Mouse (Mus musculus) hindbrain, embryonic 12.5 days (tissue): Measurements from ENCODE around the gene Mypop. TPM values are rescaled to one million over a fixed set of nuclear protein-coding genes. Genes with fewer than 3 reads are reported as not detected.
A peak's percentile ranks its signal among the peaks of the same experiment; 100 is the strongest.

ENCODE experiments used
- ATAC-seq: fragments of 200-750 bp; cut with Nextera tagmentation; 2 replicates; pipeline ENCODE4 v1.8.0; 2017; ENCODE audit warnings: moderate TSS enrichment; ENCODE audit not compliant: low FRiP score
- H3K27ac ChIP-seq: fragments of 300-500 bp; sonication (generic); 2 replicates; pipeline ENCODE4 v1.5.1; 2016; ENCODE audit warnings: mild to moderate bottlenecking
- H3K27me3 ChIP-seq: fragments of 300-500 bp; sonication (generic); 2 replicates; pipeline ENCODE4 v1.6.1; 2016; ENCODE audit warnings: mild to moderate bottlenecking
- H3K36me3 ChIP-seq: fragments of 300-500 bp; sonication (generic); 2 replicates; pipeline ENCODE4 v1.6.1; 2016; ENCODE audit warnings: mild to moderate bottlenecking
- H3K4me1 ChIP-seq: fragments of 300-500 bp; sonication (generic); 2 replicates; pipeline ENCODE4 v1.6.1; 2016
- H3K4me2 ChIP-seq: fragments of 300-500 bp; sonication (generic); replicated peaks from 2 replicates; pipeline ENCODE4 v1.6.1; 2016; ENCODE audit warnings: mild to moderate bottlenecking
- H3K4me3 ChIP-seq: fragments of 300-500 bp; sonication (generic); 2 replicates; pipeline ENCODE4 v1.5.1; 2016; ENCODE audit warnings: mild to moderate bottlenecking
- H3K9ac ChIP-seq: fragments of 300-500 bp; sonication (generic); 2 replicates; pipeline ENCODE4 v1.6.1; 2016; ENCODE audit warnings: mild to moderate bottlenecking, moderate library complexity
- H3K9me3 ChIP-seq: fragments of 300-500 bp; sonication (generic); replicated peaks from 2 replicates; pipeline ENCODE4 v1.6.1; 2016; ENCODE audit warnings: mild to moderate bottlenecking
- WGBS: fragments of 180-500 bp; shearing (Covaris S2); methylation state at CpG from one replicate; pipeline ENCODE4 v1.1.7; 2016; 5-methylcytosine and 5-hydroxymethylcytosine counted together
- polyA plus RNA-seq: library from polyadenylated mRNA; unstranded; fragments of >200 nt; fragmentation: Nextera tagmentation; extraction: Ambion mirVana; gene quantifications from 2 replicates; pipeline ENCODE4 v1.2.1, GENCODE M21; 2016

Gene Mypop
- polyA plus RNA-seq, 1 experiment from 2014 or later, result 6.9 TPM

DNA sequence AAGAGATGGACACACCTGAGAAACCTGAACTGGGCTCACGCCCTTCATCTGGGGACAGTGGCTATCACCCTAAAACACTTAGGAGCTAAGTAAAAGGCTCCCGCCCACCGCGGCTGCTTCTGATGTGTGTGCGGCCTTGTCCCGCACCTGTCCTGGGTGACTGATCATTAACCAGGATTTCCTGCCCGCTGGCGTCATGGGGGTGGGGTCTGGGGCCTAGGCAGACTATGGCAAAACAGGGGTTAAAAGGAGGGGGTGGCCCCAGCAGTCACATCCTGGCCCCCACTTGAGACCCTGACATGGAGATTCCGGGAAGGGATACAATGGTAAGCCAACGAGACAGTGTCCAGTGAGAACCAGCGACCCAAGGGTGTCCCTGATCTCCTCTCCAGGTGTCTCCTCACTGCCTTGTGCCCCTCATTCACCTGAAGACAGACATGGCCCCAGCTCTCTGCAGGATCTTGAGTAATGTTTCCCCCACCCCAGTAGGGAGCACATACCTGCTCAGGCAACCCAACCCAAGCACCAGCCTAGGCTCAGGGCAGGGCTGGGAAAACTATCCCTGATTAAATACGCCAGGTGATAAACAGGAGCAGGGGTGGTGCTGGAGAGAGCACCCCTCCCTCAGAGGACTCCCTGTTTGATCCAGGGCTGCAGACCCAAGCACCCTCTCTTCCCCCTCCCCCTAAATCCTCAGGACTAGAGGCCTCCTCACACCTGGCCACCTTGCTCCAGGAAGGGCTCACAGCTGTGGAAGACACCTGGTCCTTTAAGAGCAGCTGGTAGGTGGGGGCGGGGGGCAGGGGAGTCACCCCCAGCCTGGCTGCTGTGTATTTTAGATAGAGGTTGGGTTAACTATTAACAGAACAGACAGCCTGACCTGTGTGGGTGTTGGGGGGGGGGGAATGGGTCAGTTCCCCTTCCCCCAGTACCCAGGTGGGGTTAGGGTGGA is 16.3 kb downstream of the Mypop start:
- ATAC-seq, result no peak

DNA sequence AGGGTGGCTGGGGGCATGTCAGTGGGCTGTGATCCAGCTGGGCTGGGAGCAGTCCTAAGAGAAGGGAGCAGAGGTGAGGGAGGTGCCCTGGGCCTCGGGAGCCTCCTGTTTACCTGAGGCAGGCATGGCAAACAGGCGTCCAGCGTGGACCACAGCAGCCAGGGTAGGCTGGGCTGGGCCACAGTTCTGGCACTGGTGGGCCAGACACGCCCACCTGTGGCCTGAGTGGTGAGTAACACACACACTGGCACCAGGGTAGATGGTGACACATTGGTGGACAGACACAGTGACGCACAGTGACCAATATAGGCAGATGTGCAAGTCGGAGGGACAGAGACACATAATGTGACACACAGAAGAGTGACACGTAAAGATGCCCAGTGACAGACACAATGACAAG is 19.5 kb downstream of the Mypop start:
- WGBS, result 87% methylated on average over 7 of the region's 7 CpGs
- no peak overlapping the region for H3K9ac ChIP-seq

More for the DNA sequence above, 16.3 kb downstream of the Mypop start:
- H3K36me3 ChIP-seq, result peaks cover 23% of the 10 kb centered on the region
- no peaks in the 10 kb centered on the region for H3K27me3 ChIP-seq
- no peak overlapping the region for H3K9ac ChIP-seq
- peaks cover 46% of the 10 kb centered on the region for H3K4me1 ChIP-seq
- no peaks in the 10 kb centered on the region for H3K9me3 ChIP-seq
- H3K4me2 ChIP-seq, result peak overlapping the region; percentile 99; the same call in 1 of the 2 replicates
- no peak overlapping the region for H3K27ac ChIP-seq
- 80% methylated on average over 13 of the region's 13 CpGs for WGBS
- no peak overlapping the region for H3K4me3 ChIP-seq

DNA sequence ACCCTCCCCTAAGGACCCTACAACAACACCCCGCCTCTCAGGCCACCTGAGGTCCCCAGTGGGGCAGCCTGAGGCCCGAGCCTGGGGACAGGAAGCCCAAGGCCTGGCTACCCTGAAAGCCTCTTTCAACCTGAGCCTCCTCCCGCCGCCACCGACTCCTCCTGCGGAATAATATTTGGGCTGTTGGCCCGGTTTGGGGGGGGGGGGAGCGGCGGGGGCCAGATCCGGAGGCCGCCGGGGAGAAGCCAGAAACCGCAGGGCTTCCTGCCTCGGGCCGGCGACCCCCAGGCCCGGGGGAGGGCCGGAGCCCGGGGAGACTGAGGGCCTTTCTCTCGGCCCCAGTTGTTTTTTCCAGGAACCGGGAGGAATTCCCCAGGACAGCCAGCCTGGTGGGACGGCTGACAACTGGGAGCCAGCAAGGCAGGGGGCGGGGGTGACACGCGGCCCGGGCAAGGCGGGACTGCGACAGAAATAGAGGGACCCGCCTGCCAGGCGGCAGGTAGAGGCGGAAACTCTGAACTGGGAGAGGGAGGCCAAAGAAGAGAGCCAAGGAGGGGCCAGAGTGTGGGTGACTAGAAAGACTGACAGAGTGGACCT is 21.1 kb downstream of the Mypop start:
- Histone ChIP-seq H3K4me2 (peak overlapping the region; percentile 57), H3K27me3 (no peaks in the 10 kb centered on the region), H3K4me1 (peaks cover 20% of the 10 kb centered on the region), H3K27ac (peak overlapping the region; percentile 55), H3K4me3 (peak overlapping the region; percentile 28), H3K9me3 (no peaks in the 10 kb centered on the region), H3K36me3 (peaks cover 3% of the 10 kb centered on the region), H3K9ac (peak overlapping the region; percentile 61)
- WGBS, result 2% methylated on average over 27 of the region's 31 CpGs
- ATAC-seq, result peak; percentile 27; the same call in 1 of the 2 replicates

More for the DNA sequence above, 19.5 kb downstream of the Mypop start:
- Histone ChIP-seq H3K9me3 (no peaks in the 10 kb centered on the region), H3K4me1 (peaks cover 34% of the 10 kb centered on the region), H3K27me3 (no peaks in the 10 kb centered on the region), H3K4me2 (no peak overlapping the region), H3K4me3 (no peak overlapping the region), H3K27ac (no peak overlapping the region), H3K36me3 (peaks cover 16% of the 10 kb centered on the region)
- ATAC-seq, result no peak

DNA sequence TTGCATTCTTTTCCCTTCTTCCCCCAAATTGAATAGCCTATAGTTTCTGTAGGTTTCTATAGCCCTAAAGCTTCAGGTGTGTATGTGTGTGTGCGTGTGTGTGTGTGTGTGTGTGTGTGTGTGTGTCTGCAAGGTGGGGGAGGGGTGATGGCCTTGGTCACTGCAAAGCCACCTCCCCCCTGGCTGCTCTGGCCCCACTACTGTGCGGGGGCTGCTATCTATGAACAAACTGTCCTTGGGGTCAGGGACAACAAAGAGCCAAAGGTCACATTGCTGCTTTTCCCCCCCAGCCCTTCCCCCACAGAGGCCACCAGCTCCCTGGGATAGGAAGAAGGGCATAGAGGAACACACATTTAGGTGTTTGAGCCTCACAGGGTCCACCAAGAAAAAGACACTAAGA is 21.8 kb downstream of the Mypop start:
- Histone ChIP-seq H3K4me3 (no peak overlapping the region), H3K36me3 (no peaks in the 10 kb centered on the region), H3K27ac (no peak overlapping the region), H3K9me3 (no peaks in the 10 kb centered on the region), H3K4me2 (no peak overlapping the region), H3K4me1 (peaks cover 14% of the 10 kb centered on the region), H3K27me3 (no peaks in the 10 kb centered on the region), H3K9ac (no peak overlapping the region)
- 51% methylated on average over 2 of the region's 2 CpGs for WGBS
- no peak for ATAC-seq

GRCm38 (mm10) chr7:19014452-19014851 is 23.4 kb downstream of the Mypop start:
- H3K4me2 ChIP-seq, result no peak overlapping the region
- H3K36me3 ChIP-seq, result no peaks in the 10 kb centered on the region
- H3K27ac ChIP-seq, result no peak overlapping the region
- H3K9me3 ChIP-seq, result no peaks in the 10 kb centered on the region
- peaks cover 14% of the 10 kb centered on the region for H3K4me1 ChIP-seq
- no peak overlapping the region for H3K4me3 ChIP-seq
- H3K9ac ChIP-seq, result no peak overlapping the region
- 0 out of 2 replicates have a peak, but pooled peaks cover 2% of the 10 kb centered on the region for H3K27me3 ChIP-seq
- ATAC-seq, result no peak
- 60% methylated on average over 15 of the region's 15 CpGs for WGBS

- H3K4me2 ChIP-seq, result no peak overlapping the region
- no peak overlapping the region for H3K27ac ChIP-seq
- H3K9ac ChIP-seq, result no peak overlapping the region
- peaks cover 14% of the 10 kb centered on the region for H3K4me1 ChIP-seq
- WGBS, result 82% methylated on average over 4 of the region's 4 CpGs
- H3K36me3 ChIP-seq, result no peaks in the 10 kb centered on the region
- no peaks in the 10 kb centered on the region for H3K9me3 ChIP-seq
- no peak overlapping the region for H3K4me3 ChIP-seq
- peaks cover 16% of the 10 kb centered on the region for H3K27me3 ChIP-seq
- no peak for ATAC-seq
These were observed 25.0 kb downstream of the Mypop start for GRCm38 (mm10) chr7:19016042-19016441.

DNA sequence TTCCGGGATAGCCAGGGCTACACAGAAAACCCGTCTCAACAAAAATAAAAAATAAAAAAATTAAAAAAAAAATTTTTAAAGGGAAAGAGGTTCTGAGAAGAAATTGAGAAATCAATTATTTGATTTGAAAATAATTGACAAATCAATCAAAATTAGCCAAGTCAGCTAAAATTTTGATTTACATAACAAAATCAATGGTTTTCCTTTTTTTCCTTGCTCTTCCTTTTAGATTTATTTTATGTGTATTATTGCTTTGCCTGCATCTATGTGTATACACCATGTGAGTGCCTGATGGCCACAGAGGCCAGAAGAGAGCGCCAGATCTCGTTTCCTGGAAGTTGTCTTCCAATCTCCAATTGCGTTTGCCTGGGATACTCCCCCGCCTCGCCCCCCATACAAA is 26.9 kb downstream of the Mypop start:
- ATAC-seq, result no peak
- peaks cover 2% of the 10 kb centered on the region; the same call in 1 of the 2 replicates for H3K4me1 ChIP-seq
- H3K4me2 ChIP-seq, result no peak overlapping the region
- H3K27ac ChIP-seq, result no peak overlapping the region
- peaks cover 34% of the 10 kb centered on the region for H3K27me3 ChIP-seq
- H3K4me3 ChIP-seq, result no peak overlapping the region
- H3K9me3 ChIP-seq, result no peaks in the 10 kb centered on the region
- H3K36me3 ChIP-seq, result no peaks in the 10 kb centered on the region
- no peak overlapping the region for H3K9ac ChIP-seq
- 90% methylated on average over 7 of the region's 7 CpGs for WGBS

DNA sequence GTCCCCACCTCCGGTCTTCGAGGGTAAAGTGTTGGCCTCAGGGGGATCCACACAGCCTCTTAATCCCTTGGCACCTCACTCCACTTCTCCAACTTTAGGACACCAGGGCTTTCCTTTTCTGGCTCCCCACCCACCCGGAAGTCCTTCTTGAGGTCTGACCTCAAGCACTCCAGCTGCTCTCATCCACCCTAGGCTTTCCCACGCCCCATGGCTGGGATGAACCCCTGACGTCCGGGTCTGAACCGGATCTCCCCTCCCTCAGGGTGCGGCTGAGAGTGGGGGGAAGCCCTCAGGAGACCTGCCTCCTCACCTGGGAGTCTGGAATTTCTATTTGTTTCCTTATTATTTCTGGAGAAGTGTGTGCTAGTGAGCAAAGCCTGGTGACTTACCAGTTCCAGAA is 30.0 kb downstream of the Mypop start:
- ATAC-seq, result no peak
- Histone ChIP-seq H3K4me1 (peaks cover 14% of the 10 kb centered on the region), H3K27ac (no peak overlapping the region), H3K36me3 (no peaks in the 10 kb centered on the region), H3K9me3 (no peaks in the 10 kb centered on the region), H3K27me3 (peaks cover 44% of the 10 kb centered on the region), H3K4me3 (no peak overlapping the region), H3K9ac (no peak overlapping the region), H3K4me2 (no peak overlapping the region)
- 28% methylated on average over 8 of the region's 8 CpGs for WGBS

- no peaks in the 10 kb centered on the region for H3K36me3 ChIP-seq
- peaks cover 44% of the 10 kb centered on the region for H3K27me3 ChIP-seq
- H3K4me2 ChIP-seq, result no peak overlapping the region
- 59% methylated on average over 18 of the region's 18 CpGs for WGBS
- no peak for ATAC-seq
- peaks cover 19% of the 10 kb centered on the region for H3K4me1 ChIP-seq
- no peaks in the 10 kb centered on the region for H3K9me3 ChIP-seq
- no peak overlapping the region for H3K4me3 ChIP-seq
- no peak overlapping the region for H3K9ac ChIP-seq
- H3K27ac ChIP-seq, result no peak overlapping the region
These were observed 31.3 kb downstream of the Mypop start for GRCm38 (mm10) chr7:19022189-19022958.

- H3K27me3 ChIP-seq, result peaks cover 44% of the 10 kb centered on the region
- peak within 1 kb of the TSS; percentile 95 for H3K9ac ChIP-seq
- WGBS, result 4% methylated on average over 30 of the region's 30 CpGs
- H3K27ac ChIP-seq, result peak within 1 kb of the TSS; percentile 70
- peak; percentile 21 for ATAC-seq
- peak within 1 kb of the TSS; percentile 80 for H3K4me2 ChIP-seq
- H3K9me3 ChIP-seq, result no peaks in the 10 kb centered on the region
- peak within 1 kb of the TSS; percentile 92 for H3K4me3 ChIP-seq
- peaks cover 19% of the 10 kb centered on the region for H3K4me1 ChIP-seq
- no peaks in the 10 kb centered on the region for H3K36me3 ChIP-seq
These were observed 32.3 kb downstream of the Mypop start, which contains the start of gene Foxa3 for GRCm38 (mm10) chr7:19023357-19023814. TSS of gene Foxa3 (minus strand) at chr7:19023538.

- Histone ChIP-seq H3K4me1 (peaks cover 19% of the 10 kb centered on the region), H3K4me3 (peak within 1 kb of the TSS; percentile 92), H3K27me3 (peaks cover 44% of the 10 kb centered on the region), H3K27ac (peak within 1 kb of the TSS; percentile 70), H3K4me2 (peak within 1 kb of the TSS; percentile 80), H3K9me3 (no peaks in the 10 kb centered on the region), H3K9ac (peak within 1 kb of the TSS; percentile 95), H3K36me3 (peaks cover 6% of the 10 kb centered on the region)
- 1% methylated on average over 31 of the region's 50 CpGs for WGBS
- ATAC-seq, result peak; percentile 95
These were observed 33.1 kb downstream of the Mypop start, which contains the start of gene Sympk for GRCm38 (mm10) chr7:19024096-19024506. TSS of gene Sympk (plus strand) at chr7:19024377.
